Mouse (Mus musculus) heart, embryonic 13.5 days (tissue): ENCODE results near the gene Epb41l4b. TPM values are rescaled to one million over a fixed set of nuclear protein-coding genes. Genes with fewer than 3 reads are reported as not detected.

ENCODE experiments used
- ATAC-seq: fragments of 200-750 bp; cut with Nextera tagmentation; 2 replicates; pipeline ENCODE4 v1.8.0; 2017; ENCODE audit warnings: moderate TSS enrichment; ENCODE audit not compliant: insufficient number of reproducible peaks, low FRiP score, low TSS enrichment; ENCODE audit errors: extremely low read depth
- H3K27ac ChIP-seq: fragments of 300-500 bp; sonication (generic); replicated peaks from 2 replicates; pipeline ENCODE4 v1.5.1; 2015; ENCODE audit warnings: moderate library complexity, mild to moderate bottlenecking, inconsistent platforms
- H3K27me3 ChIP-seq: fragments of 300-500 bp; sonication (generic); replicated peaks from 2 replicates; pipeline ENCODE4 v1.6.1; 2015; ENCODE audit warnings: mild to moderate bottlenecking, inconsistent platforms
- H3K36me3 ChIP-seq: fragments of 300-500 bp; sonication (generic); 2 replicates; pipeline ENCODE4 v1.6.1; 2015; ENCODE audit warnings: mild to moderate bottlenecking, inconsistent platforms
- H3K4me1 ChIP-seq: fragments of 300-500 bp; sonication (generic); 2 replicates; pipeline ENCODE4 v1.6.1; 2015; ENCODE audit warnings: inconsistent platforms
- H3K4me2 ChIP-seq: fragments of 300-500 bp; sonication (generic); 2 replicates; pipeline ENCODE4 v1.6.1; 2015; ENCODE audit warnings: inconsistent platforms, mild to moderate bottlenecking, moderate library complexity
- H3K4me3 ChIP-seq: fragments of 300-500 bp; sonication (generic); 2 replicates; pipeline ENCODE4 v1.5.1; 2015; ENCODE audit warnings: moderate library complexity, mild to moderate bottlenecking, inconsistent platforms
- H3K9ac ChIP-seq: fragments of 300-500 bp; sonication (generic); 2 replicates; pipeline ENCODE4 v1.6.1; 2015; ENCODE audit warnings: inconsistent platforms, mild to moderate bottlenecking, moderate library complexity
- H3K9me3 ChIP-seq: fragments of 300-500 bp; sonication (generic); 2 replicates; pipeline ENCODE4 v1.6.1; 2016; ENCODE audit warnings: inconsistent platforms
- WGBS: fragments of 180-500 bp; shearing (Covaris S2); methylation state at CpG from one replicate; pipeline ENCODE4 v1.1.7; 2015; ENCODE audit warnings: mixed read lengths; 5-methylcytosine and 5-hydroxymethylcytosine counted together
- polyA plus RNA-seq: library from polyadenylated mRNA; unstranded; fragments of >200 nt; fragmentation: Nextera tagmentation; extraction: Ambion mirVana; gene quantifications from 2 replicates; pipeline ENCODE4 v1.2.1, GENCODE M21; 2015

Gene Epb41l4b
- 0.46 and 0.64 TPM in 2 replicates for polyA plus RNA-seq

- Histone ChIP-seq H3K9me3 (no peaks in the 10 kb centered on the region), H3K9ac (peak within 1 kb of the TSS; percentile 85), H3K27ac (no peak within 1 kb of the TSS), H3K27me3 (peaks cover 76% of the 10 kb centered on the region), H3K4me3 (peak within 1 kb of the TSS; percentile 76), H3K36me3 (no peaks in the 10 kb centered on the region), H3K4me2 (peak within 1 kb of the TSS; percentile 97), H3K4me1 (peaks cover 16% of the 10 kb centered on the region)
- peak; percentile 75 for ATAC-seq
- WGBS: under 1% methylated on average over 94 of the region's 142 CpGs
Measured at GRCm38 (mm10) chr4:57143026-57143937, at the start of gene Epb41l4b. Epb41l4b (minus strand) TSS chr4:57143437.

GRCm38 (mm10) chr4:57191543-57192283 is 48.5 kb upstream of the Epb41l4b start:
- H3K27ac ChIP-seq: peak overlapping the region; percentile 46
- H3K4me1 ChIP-seq: peaks cover 18% of the 10 kb centered on the region
- 49% methylated on average over 9 of the region's 9 CpGs for WGBS
- H3K9me3 ChIP-seq: no peaks in the 10 kb centered on the region
- no peak overlapping the region for H3K4me3 ChIP-seq
- no peak overlapping the region for H3K9ac ChIP-seq
- ATAC-seq: no peak
- 0 out of 2 replicates have a peak, but pooled peaks cover 3% of the 10 kb centered on the region for H3K36me3 ChIP-seq
- H3K4me2 ChIP-seq: no peak overlapping the region
- no peaks in the 10 kb centered on the region for H3K27me3 ChIP-seq

- Histone ChIP-seq H3K4me2 (no peak overlapping the region), H3K4me3 (no peak overlapping the region), H3K27me3 (no peaks in the 10 kb centered on the region), H3K4me1 (peaks cover 27% of the 10 kb centered on the region), H3K9ac (no peak overlapping the region), H3K27ac (no peak overlapping the region), H3K36me3 (no peaks in the 10 kb centered on the region), H3K9me3 (no peaks in the 10 kb centered on the region)
- 85% methylated on average over 2 of the region's 2 CpGs for WGBS
- ATAC-seq: no peak
Measured at GRCm38 (mm10) chr4:57189881-57190280, 46.6 kb upstream of the Epb41l4b start.

GRCm38 (mm10) chr4:57186035-57186434 is 42.8 kb upstream of the Epb41l4b start:
- no peak for ATAC-seq
- no peaks in the 10 kb centered on the region for H3K27me3 ChIP-seq
- no peak overlapping the region for H3K4me2 ChIP-seq
- WGBS: 24% methylated on average over 6 of the region's 6 CpGs
- H3K9ac ChIP-seq: no peak overlapping the region
- H3K9me3 ChIP-seq: no peaks in the 10 kb centered on the region
- H3K4me3 ChIP-seq: no peak overlapping the region
- H3K36me3 ChIP-seq: no peaks in the 10 kb centered on the region
- H3K27ac ChIP-seq: no peak overlapping the region
- H3K4me1 ChIP-seq: peaks cover 12% of the 10 kb centered on the region

- Histone ChIP-seq H3K4me3 (no peak overlapping the region), H3K4me2 (no peak overlapping the region), H3K4me1 (peaks cover 9% of the 10 kb centered on the region), H3K9me3 (no peaks in the 10 kb centered on the region), H3K36me3 (no peaks in the 10 kb centered on the region), H3K27me3 (no peaks in the 10 kb centered on the region), H3K27ac (no peak overlapping the region), H3K9ac (no peak overlapping the region)
- 78% methylated on average over 8 of the region's 8 CpGs for WGBS
- no peak for ATAC-seq
Measured at GRCm38 (mm10) chr4:57185462-57185861, 42.2 kb upstream of the Epb41l4b start.

- no peak for ATAC-seq
- H3K36me3 ChIP-seq: no peaks in the 10 kb centered on the region
- WGBS: 54% methylated on average over 4 of the region's 4 CpGs
Measured at GRCm38 (mm10) chr4:57183493-57183892, 40.3 kb upstream of the Epb41l4b start.

GRCm38 (mm10) chr4:57181538-57181937 is 38.3 kb upstream of the Epb41l4b start:
- no peak overlapping the region for H3K4me2 ChIP-seq
- peaks cover 8% of the 10 kb centered on the region for H3K4me1 ChIP-seq
- no peak overlapping the region for H3K27ac ChIP-seq
- no peaks in the 10 kb centered on the region for H3K36me3 ChIP-seq
- H3K9ac ChIP-seq: no peak overlapping the region
- no peak for ATAC-seq
- 63% methylated on average over 1 of the region's 1 CpGs for WGBS
- H3K4me3 ChIP-seq: no peak overlapping the region
- no peaks in the 10 kb centered on the region for H3K27me3 ChIP-seq
- no peaks in the 10 kb centered on the region for H3K9me3 ChIP-seq

More at GRCm38 (mm10) chr4:57183493-57183892, 40.3 kb upstream of the Epb41l4b start:
- H3K4me3 ChIP-seq: no peak overlapping the region
- H3K27me3 ChIP-seq: no peaks in the 10 kb centered on the region
- H3K9ac ChIP-seq: no peak overlapping the region
- H3K4me1 ChIP-seq: peaks cover 9% of the 10 kb centered on the region
- no peak overlapping the region for H3K27ac ChIP-seq
- H3K4me2 ChIP-seq: no peak overlapping the region
- no peaks in the 10 kb centered on the region for H3K9me3 ChIP-seq

GRCm38 (mm10) chr4:57178881-57179280 is 35.6 kb upstream of the Epb41l4b start:
- Histone ChIP-seq H3K36me3 (no peaks in the 10 kb centered on the region), H3K27ac (no peak overlapping the region), H3K4me3 (no peak overlapping the region), H3K4me1 (peaks cover 10% of the 10 kb centered on the region), H3K9ac (no peak overlapping the region), H3K27me3 (no peaks in the 10 kb centered on the region), H3K9me3 (no peaks in the 10 kb centered on the region), H3K4me2 (no peak overlapping the region)
- ATAC-seq: no peak
- 75% methylated on average over 4 of the region's 4 CpGs for WGBS

GRCm38 (mm10) chr4:57175329-57175728 is 32.1 kb upstream of the Epb41l4b start:
- Histone ChIP-seq H3K4me2 (no peak overlapping the region), H3K36me3 (no peaks in the 10 kb centered on the region), H3K4me3 (no peak overlapping the region), H3K9ac (0 out of 2 replicates have a peak overlapping the region, but pooled peaks have one; percentile 28), H3K9me3 (no peaks in the 10 kb centered on the region), H3K27me3 (no peaks in the 10 kb centered on the region), H3K27ac (no peak overlapping the region), H3K4me1 (peaks cover 33% of the 10 kb centered on the region)
- 58% methylated on average over 10 of the region's 10 CpGs for WGBS
- ATAC-seq: no peak

- Histone ChIP-seq H3K36me3 (no peaks in the 10 kb centered on the region), H3K27me3 (no peaks in the 10 kb centered on the region), H3K27ac (no peak overlapping the region), H3K4me1 (peaks cover 38% of the 10 kb centered on the region), H3K9me3 (no peaks in the 10 kb centered on the region), H3K4me3 (no peak overlapping the region), H3K4me2 (no peak overlapping the region), H3K9ac (no peak overlapping the region)
- WGBS: 35% methylated on average over 8 of the region's 8 CpGs
- ATAC-seq: no peak
Measured at GRCm38 (mm10) chr4:57172861-57173260, 29.6 kb upstream of the Epb41l4b start.

GRCm38 (mm10) chr4:57171817-57172216 is 28.6 kb upstream of the Epb41l4b start:
- no peak for ATAC-seq
- Histone ChIP-seq H3K27me3 (no peaks in the 10 kb centered on the region), H3K9me3 (no peaks in the 10 kb centered on the region), H3K4me1 (peaks cover 43% of the 10 kb centered on the region), H3K27ac (peak overlapping the region; percentile 63), H3K4me2 (no peak overlapping the region), H3K4me3 (no peak overlapping the region), H3K36me3 (no peaks in the 10 kb centered on the region), H3K9ac (no peak overlapping the region)
- WGBS: 43% methylated on average over 5 of the region's 5 CpGs
